Mouse (Mus musculus) MEL (cell line): ENCODE results near the gene Fkbp15. TPM values are rescaled to one million over a fixed set of nuclear protein-coding genes. Genes with fewer than 3 reads are reported as not detected.

Experiments used
- DNase-seq: peaks from one replicate; pipeline ENCODE4 v3.0.0; 2011; ENCODE audit warnings: low read depth, low spot score
- H3K27ac ChIP-seq: 2 replicates; pipeline ENCODE4 v1.5.1; 2012; ENCODE audit warnings: low read depth, mild to moderate bottlenecking, control low read depth, low read length, moderate library complexity; ENCODE audit not compliant: control insufficient read depth
- H3K27me3 ChIP-seq, 2 experiments: fragments of 150-350 bp in 1 of 2; sonication (generic) in 1 of 2; 2 replicates each; pipeline ENCODE4 v1.6.1; 2012; ENCODE audit warnings: low read length in 2 of 2, mild to moderate bottlenecking in 2 of 2, improper control_type of control experiment in 1 of 2, moderate library complexity in 1 of 2; ENCODE audit not compliant: insufficient read depth in 2 of 2, control insufficient read depth in 1 of 2
- H3K36me3 ChIP-seq, 2 experiments: 2 replicates each; pipeline ENCODE4 v1.6.1; 2012 to 2014; ENCODE audit warnings: low read length in 2 of 2, improper control_type of control experiment in 1 of 2, inconsistent platforms in 1 of 2, mild to moderate bottlenecking in 1 of 2; ENCODE audit not compliant: insufficient read depth in 2 of 2, control insufficient read depth in 1 of 2
- H3K4me1 ChIP-seq, 2 experiments: fragments of 150-350 bp in 1 of 2; sonication (generic) in 1 of 2; 2 replicates each; pipeline ENCODE4 v1.6.1; 2012; ENCODE audit warnings: low read length in 2 of 2, improper control_type of control experiment in 1 of 2, mild to moderate bottlenecking in 1 of 2; ENCODE audit not compliant: insufficient read depth in 2 of 2, control insufficient read depth in 1 of 2
- H3K4me3 ChIP-seq, 2 experiments: fragments of 150-350 bp in 1 of 2; sonication (generic) in 1 of 2; 2 replicates each; pipeline ENCODE4 v1.5.1; 2012; ENCODE audit warnings: low read depth in 2 of 2, low read length in 2 of 2, mild to moderate bottlenecking in 2 of 2, moderate library complexity in 2 of 2, control low read depth in 1 of 2, improper control_type of control experiment in 1 of 2; ENCODE audit not compliant: control insufficient read depth in 1 of 2, insufficient read depth in 1 of 2
- H3K79me2 ChIP-seq: 2 replicates; pipeline ENCODE4 v1.6.1; 2012; ENCODE audit warnings: mild to moderate bottlenecking, low read length, moderate library complexity; ENCODE audit not compliant: control insufficient read depth, poor library complexity, insufficient read depth
- H3K9ac ChIP-seq: 2 replicates; pipeline ENCODE4 v1.6.1; 2012; ENCODE audit warnings: low read depth, mild to moderate bottlenecking, control low read depth, low read length, moderate library complexity; ENCODE audit not compliant: control insufficient read depth, poor library complexity, severe bottlenecking
- H3K9me3 ChIP-seq: fragments of 150-350 bp; sonication (generic); replicated peaks from 2 replicates; pipeline ENCODE4 v1.6.1; 2012; ENCODE audit warnings: mild to moderate bottlenecking, low read length, improper control_type of control experiment, moderate library complexity; ENCODE audit not compliant: insufficient read depth
- CHD1 ChIP-seq: IDR thresholded peaks from 2 replicates; pipeline ENCODE4 v1.6.1; 2012; ENCODE audit warnings: low read depth, mild to moderate bottlenecking, inconsistent platforms, low read length, improper control_type of control experiment
- CTCF ChIP-seq, 3 experiments: IDR thresholded peaks in 2 of 3; conservative IDR thresholded peaks in 1 of 3; 2 replicates each; pipeline ENCODE4 v1.5.1; 2011 to 2012; ENCODE audit warnings: low read length in 3 of 3, low read depth in 2 of 3, mild to moderate bottlenecking in 2 of 3, improper control_type of control experiment in 1 of 3, inconsistent platforms in 1 of 3, mixed read lengths in 1 of 3, moderate library complexity in 1 of 3; ENCODE audit not compliant: control insufficient read depth in 1 of 3, insufficient read depth in 1 of 3, poor library complexity in 1 of 3, severe bottlenecking in 1 of 3
- E2F4 ChIP-seq: IDR thresholded peaks from 2 replicates; pipeline ENCODE4 v1.6.1; 2011; ENCODE audit warnings: low read depth, low read length, improper control_type of control experiment, borderline replicate concordance
- EP300 ChIP-seq, 2 experiments: IDR thresholded peaks; 2 replicates each; pipeline ENCODE4 v1.6.1; 2011; ENCODE audit warnings: improper control_type of control experiment in 2 of 2, low read length in 2 of 2, low read depth in 1 of 2, mild to moderate bottlenecking in 1 of 2
- GATA1 ChIP-seq: IDR thresholded peaks from 2 replicates; pipeline ENCODE4 v1.6.1; 2011; ENCODE audit warnings: low read depth, low read length, improper control_type of control experiment
- HCFC1 ChIP-seq: IDR thresholded peaks from 2 replicates; pipeline ENCODE4 v1.6.1; 2012; ENCODE audit warnings: low read depth, mild to moderate bottlenecking, inconsistent platforms, low read length, improper control_type of control experiment, moderate library complexity
- MAFK ChIP-seq: IDR thresholded peaks from 2 replicates; pipeline ENCODE4 v1.6.1; 2011; ENCODE audit warnings: low read depth, mild to moderate bottlenecking, low read length, improper control_type of control experiment, borderline replicate concordance
- MAZ ChIP-seq: IDR thresholded peaks from 2 replicates; pipeline ENCODE4 v1.6.1; 2012; ENCODE audit warnings: low read depth, mild to moderate bottlenecking, inconsistent platforms, low read length, improper control_type of control experiment
- MXI1 ChIP-seq: IDR thresholded peaks from 2 replicates; pipeline ENCODE4 v1.6.1; 2011; ENCODE audit warnings: mild to moderate bottlenecking, low read depth, low read length, improper control_type of control experiment
- NRF1 ChIP-seq: IDR thresholded peaks from 2 replicates; pipeline ENCODE4 v1.6.1; 2014; ENCODE audit warnings: low read depth, mild to moderate bottlenecking, inconsistent platforms, low read length, improper control_type of control experiment, moderate library complexity; ENCODE audit not compliant: poor library complexity, insufficient read depth, severe bottlenecking
- POLR2A ChIP-seq, 2 experiments: IDR thresholded peaks; 2 replicates each; pipeline ENCODE4 v1.6.1; 2011 to 2012; ENCODE audit warnings: low read length in 2 of 2, mild to moderate bottlenecking in 2 of 2, control low read depth in 1 of 2, improper control_type of control experiment in 1 of 2, low read depth in 1 of 2, moderate library complexity in 1 of 2; ENCODE audit not compliant: control insufficient read depth in 1 of 2, insufficient read depth in 1 of 2, poor library complexity in 1 of 2
- POLR2AphosphoS2 ChIP-seq: IDR thresholded peaks from 2 replicates; pipeline ENCODE4 v1.6.1; 2011; ENCODE audit warnings: low read length, improper control_type of control experiment
- POLR2AphosphoS5 ChIP-seq: IDR thresholded peaks from 2 replicates; pipeline ENCODE4 v1.6.1; 2012; ENCODE audit warnings: low read depth, borderline replicate concordance, mild to moderate bottlenecking, inconsistent platforms, low read length, moderate library complexity, mixed read lengths
- SMC3 ChIP-seq: IDR thresholded peaks from 2 replicates; pipeline ENCODE4 v1.6.1; 2011; ENCODE audit warnings: low read depth, low read length, improper control_type of control experiment
- TAL1 ChIP-seq: IDR thresholded peaks from 2 replicates; pipeline ENCODE4 v1.6.1; 2012; ENCODE audit warnings: mild to moderate bottlenecking, inconsistent platforms, low read length, moderate library complexity, mixed read lengths
- TCF12 ChIP-seq: IDR thresholded peaks from 2 replicates; pipeline ENCODE4 v1.6.1; 2014; ENCODE audit warnings: low read depth, mild to moderate bottlenecking, inconsistent platforms, low read length, improper control_type of control experiment, moderate library complexity
- USF1 ChIP-seq: IDR thresholded peaks from 2 replicates; pipeline ENCODE4 v1.6.1; 2014; ENCODE audit warnings: low read depth, mild to moderate bottlenecking, inconsistent platforms, low read length, improper control_type of control experiment, moderate library complexity
- ZKSCAN1 ChIP-seq: IDR thresholded peaks from 2 replicates; pipeline ENCODE4 v1.6.1; 2012; ENCODE audit warnings: low read depth, mild to moderate bottlenecking, inconsistent platforms, low read length, improper control_type of control experiment, moderate library complexity
- polyA plus RNA-seq, 2 experiments: library from polyadenylated mRNA; stranded (reverse) in 1 of 2; unstranded in 1 of 2; fragments of >175 nt in 1 of 2; fragments of >200 nt in 1 of 2; gene quantifications; 2 replicates each; pipeline versions ENCODE4 v1.2.1 to v1.2.4; 2012; ENCODE audit warnings: low replicate concordance in 2 of 2, low read depth in 1 of 2; ENCODE audit not compliant: insufficient read length in 2 of 2, insufficient read depth in 1 of 2, missing spikeins in 1 of 2
- total RNA-seq: library from RNA; depleted of rRNA; stranded (reverse); fragments of 300-350 nt; gene quantifications from 2 replicates; pipeline ENCODE4 v1.2.3, GENCODE M21; 2012

Fkbp15 gene
- total and polyA plus RNA-seq, 3 experiments: 21.1 to 26.5 TPM; not detected in 1

- Histone ChIP-seq H3K9ac (no peak overlapping the region), H3K27ac (no peak overlapping the region), H3K9me3 (no peaks in the 10 kb centered on the region), H3K79me2 (no peaks in the 10 kb centered on the region), H3K36me3 (peaks cover 0 to 9% of the 10 kb centered on the region in 2 experiments; a peak in 1 of 4 replicates), H3K4me3 (no peak overlapping the region), H3K27me3 (no peaks in the 10 kb centered on the region), H3K4me1 (no peaks in the 10 kb centered on the region)
- TF ChIP-seq TAL1 (no peak), EP300 (IDR thresholded peaks at IDR 0.05; ENCODE audit: low read depth in 1 of 2, low read length in 2 of 2) (no peak), E2F4 (no peak), ZKSCAN1 (no peak), POLR2AphosphoS5 (no peak), POLR2A (IDR thresholded peaks at IDR 0.05; ENCODE audit: control insufficient read depth in 1 of 2, insufficient read depth in 1 of 2, low read depth in 1 of 2, low read length in 2 of 2, poor library complexity in 1 of 2) (no peak), HCFC1 (no peak), USF1 (no peak), MAZ (no peak), SMC3 (no peak), NRF1 (no peak), POLR2AphosphoS2 (no peak)
- no peak for DNase-seq
Observed at GRCm38 (mm10) chr4:62389592-62390512, 29.5 kb upstream of the Fkbp15 start.

- Histone ChIP-seq H3K27ac (no peak overlapping the region), H3K27me3 (no peaks in the 10 kb centered on the region), H3K36me3 (peaks cover 9 to 22% of the 10 kb centered on the region in 2 experiments; a peak in 3 of 4 replicates), H3K4me1 (peaks cover 10 to 12% of the 10 kb centered on the region in 2 experiments), H3K4me3 (no peak overlapping the region), H3K9me3 (no peaks in the 10 kb centered on the region), H3K9ac (no peak overlapping the region), H3K79me2 (no peaks in the 10 kb centered on the region; the same call in 1 of the 2 replicates)
- TF ChIP-seq CHD1 (no peak), EP300 (IDR thresholded peaks at IDR 0.05; ENCODE audit: low read depth in 1 of 2, low read length in 2 of 2) (no peak), TCF12 (no peak), MAFK (no peak), MAZ (no peak), SMC3 (no peak), NRF1 (no peak), MXI1 (no peak), GATA1 (no peak), CTCF (IDR thresholded peaks at IDR 0.05 in 2 of 3, conservative IDR thresholded peaks at IDR 0.05 in 1 of 3; ENCODE audit: control insufficient read depth in 1 of 3, insufficient read depth in 1 of 3, low read depth in 2 of 3, low read length in 3 of 3, poor library complexity in 1 of 3, severe bottlenecking in 1 of 3) (no peak)
- DNase-seq: no peak
Observed at GRCm38 (mm10) chr4:62385439-62385838, 25.1 kb upstream of the Fkbp15 start.
